Mouse (Mus musculus) megakaryocyte, embryonic 14.5 days (primary cell): ENCODE data around the gene Msx2.

Experiments
- FLI1 ChIP-seq: IDR thresholded peaks from 2 replicates; pipeline ENCODE4 v1.6.1; 2012; ENCODE audit warnings: low read length, inconsistent platforms, mixed read lengths
- GATA1 ChIP-seq: IDR thresholded peaks from 3 replicates; pipeline ENCODE4 v1.6.1; 2012; ENCODE audit warnings: mixed read lengths, low read length, inconsistent platforms, borderline replicate concordance

DNA sequence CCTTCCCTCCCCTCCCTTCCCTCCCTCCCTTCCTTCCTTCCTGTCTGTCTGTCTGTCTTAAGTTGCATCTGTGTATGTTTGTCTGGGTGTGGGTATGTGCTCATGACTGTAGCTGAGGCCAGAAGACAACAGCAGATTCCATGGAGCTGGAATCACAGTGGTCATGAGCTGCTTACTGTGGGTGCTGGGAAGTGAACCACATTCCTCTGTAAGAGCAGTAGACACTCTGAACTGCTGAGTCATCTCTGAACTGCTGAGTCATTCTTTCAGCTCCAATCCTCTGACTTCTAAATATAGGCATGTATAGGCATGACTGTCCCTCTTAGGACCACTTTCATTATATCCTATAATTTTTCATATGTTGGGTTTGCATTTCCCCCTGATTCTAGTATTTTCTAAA, 41.7 kb upstream of the Msx2 start:
- no peak for TF ChIP-seq GATA1
- TF ChIP-seq FLI1, result no peak
